Mouse (Mus musculus) kidney, postnatal 10 days (tissue): ENCODE measurements around the gene Slc25a1.
"Not testable (repeated sequence)": the region's sequence is repeated elsewhere in the genome, so short reads cannot be mapped to it uniquely, and the experiment has no call there.

Source experiments
- DNase-seq: peaks from one replicate; pipeline ENCODE4 v3.0.0; 2021; ENCODE audit warnings: mixed read lengths

Slc25a1 gene

GRCm38 (mm10) chr16:17928087-17928580 is at the start of gene Slc25a1:
Gene Slc25a1, minus strand, starts transcription at chr16:17928219.
- DNase-seq = peak; percentile 89

- no peak for DNase-seq
Observed at GRCm38 (mm10) chr16:17971853-17972252, 43.8 kb upstream of the Slc25a1 start.

DNA sequence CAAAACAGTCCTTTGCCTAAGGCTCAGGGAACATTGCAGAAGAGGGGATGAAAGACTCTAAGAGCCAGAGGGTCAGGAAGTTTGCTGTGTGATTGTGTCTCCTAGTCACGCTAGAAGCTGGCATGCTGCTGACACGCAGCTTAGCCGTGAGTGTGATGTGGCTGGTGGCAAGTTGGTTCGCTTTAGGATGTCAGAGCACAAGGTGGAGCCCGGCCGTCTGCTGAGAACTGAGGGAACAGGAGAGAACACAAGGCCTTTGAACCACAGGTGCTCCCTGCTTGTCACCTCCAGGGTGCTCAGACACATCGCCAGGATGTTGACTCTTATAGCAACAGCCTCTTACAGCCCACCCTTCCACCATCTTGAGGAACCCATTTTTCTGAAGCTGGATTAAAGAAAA is 34.1 kb upstream of the Slc25a1 start:
- no peak for DNase-seq

GRCm38 (mm10) chr16:17956052-17956638 is 28.1 kb upstream of the Slc25a1 start:
- DNase-seq = not testable (repeated sequence)

- no peak for DNase-seq
Observed at GRCm38 (mm10) chr16:17951618-17952017, 23.6 kb upstream of the Slc25a1 start.

GRCm38 (mm10) chr16:17950068-17950467 is 22.0 kb upstream of the Slc25a1 start:
- no peak for DNase-seq

- DNase-seq = no peak
Observed at GRCm38 (mm10) chr16:17949421-17949877, 21.4 kb upstream of the Slc25a1 start.

DNA sequence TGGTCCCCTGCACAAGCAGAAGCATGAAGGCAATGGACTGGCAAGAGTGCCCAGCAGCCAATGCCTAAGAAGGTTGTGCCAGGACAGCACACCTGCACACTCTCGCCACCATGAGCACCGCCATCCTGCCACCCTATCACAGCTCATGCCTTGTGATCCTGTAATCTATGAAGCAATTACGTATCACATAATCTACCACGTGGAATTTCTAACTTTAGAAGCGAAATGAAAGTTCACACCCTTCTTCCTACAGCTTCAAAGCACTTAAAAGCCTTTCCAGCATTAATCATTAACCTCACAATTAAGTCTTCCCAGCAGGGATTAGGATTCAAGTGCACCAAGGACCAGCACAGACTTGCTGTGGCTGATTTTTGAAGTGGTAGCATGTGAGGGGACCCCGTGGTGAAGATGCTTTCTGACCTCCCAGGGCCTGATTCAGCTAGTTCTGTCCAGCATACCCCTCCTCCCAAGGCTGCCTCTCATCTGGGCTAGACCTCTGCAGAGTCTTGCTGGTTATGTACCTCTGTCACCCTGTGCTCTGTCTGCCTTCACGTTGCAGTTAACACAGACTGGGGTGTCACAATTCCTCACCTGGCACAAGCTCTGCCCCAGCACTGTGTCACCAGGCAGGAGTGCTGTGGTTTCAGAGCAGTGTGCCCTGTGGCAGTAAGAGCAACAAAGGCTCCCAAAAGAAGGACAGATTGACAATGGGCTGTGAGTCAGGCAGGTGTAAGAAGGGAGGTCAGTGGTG is 17.2 kb upstream of the Slc25a1 start:
- DNase-seq = peak; percentile 62

DNA sequence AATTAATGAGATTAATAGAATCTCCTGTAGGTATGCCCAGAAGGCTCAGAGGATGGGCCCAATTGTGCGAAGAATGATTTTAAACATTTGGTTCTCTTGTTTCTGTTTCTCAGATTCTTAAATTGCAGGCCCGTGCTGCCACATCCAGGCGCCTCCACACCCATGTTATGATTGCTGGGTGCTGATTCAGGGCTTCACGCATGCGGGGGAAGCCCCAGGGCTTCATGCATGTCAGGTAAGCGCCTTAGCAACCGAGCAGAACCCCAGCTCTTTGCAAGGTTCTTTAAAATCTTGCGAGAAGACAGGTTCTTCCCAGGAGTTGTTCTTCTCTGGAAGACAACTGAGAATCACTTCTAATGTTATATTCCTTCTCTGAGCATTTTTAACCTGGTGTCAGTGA is 15.4 kb upstream of the Slc25a1 start:
- no peak for DNase-seq

- DNase-seq = peak; percentile 21
Observed at GRCm38 (mm10) chr16:17939255-17939751, 11.3 kb upstream of the Slc25a1 start.

GRCm38 (mm10) chr16:17938821-17939220 is 10.8 kb upstream of the Slc25a1 start:
- DNase-seq = peak; percentile 79

DNA sequence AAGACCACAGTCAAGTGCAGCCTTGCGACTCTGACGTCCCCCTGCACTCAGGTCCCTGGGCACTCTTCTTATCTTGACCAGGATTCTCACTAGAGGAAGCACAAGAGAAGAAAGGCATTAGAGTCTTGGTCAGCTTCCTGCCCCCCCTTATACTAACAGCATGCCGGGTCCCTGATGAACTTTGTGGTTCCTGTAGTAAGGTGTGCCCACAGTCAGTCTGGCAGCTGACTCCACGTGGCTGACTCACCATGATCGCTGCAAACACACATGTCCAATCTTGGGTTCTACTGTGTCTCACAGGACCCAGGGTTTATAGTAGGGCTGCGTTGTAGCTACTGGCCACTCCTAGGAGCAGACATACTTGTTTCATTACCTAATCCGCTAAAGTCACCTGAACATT is 10.2 kb upstream of the Slc25a1 start:
- DNase-seq = no peak

GRCm38 (mm10) chr16:17936776-17937175 is 8.8 kb upstream of the Slc25a1 start:
- DNase-seq = peak; percentile 6

- no peak for DNase-seq
Observed at GRCm38 (mm10) chr16:17934445-17934910, 6.5 kb upstream of the Slc25a1 start.

DNA sequence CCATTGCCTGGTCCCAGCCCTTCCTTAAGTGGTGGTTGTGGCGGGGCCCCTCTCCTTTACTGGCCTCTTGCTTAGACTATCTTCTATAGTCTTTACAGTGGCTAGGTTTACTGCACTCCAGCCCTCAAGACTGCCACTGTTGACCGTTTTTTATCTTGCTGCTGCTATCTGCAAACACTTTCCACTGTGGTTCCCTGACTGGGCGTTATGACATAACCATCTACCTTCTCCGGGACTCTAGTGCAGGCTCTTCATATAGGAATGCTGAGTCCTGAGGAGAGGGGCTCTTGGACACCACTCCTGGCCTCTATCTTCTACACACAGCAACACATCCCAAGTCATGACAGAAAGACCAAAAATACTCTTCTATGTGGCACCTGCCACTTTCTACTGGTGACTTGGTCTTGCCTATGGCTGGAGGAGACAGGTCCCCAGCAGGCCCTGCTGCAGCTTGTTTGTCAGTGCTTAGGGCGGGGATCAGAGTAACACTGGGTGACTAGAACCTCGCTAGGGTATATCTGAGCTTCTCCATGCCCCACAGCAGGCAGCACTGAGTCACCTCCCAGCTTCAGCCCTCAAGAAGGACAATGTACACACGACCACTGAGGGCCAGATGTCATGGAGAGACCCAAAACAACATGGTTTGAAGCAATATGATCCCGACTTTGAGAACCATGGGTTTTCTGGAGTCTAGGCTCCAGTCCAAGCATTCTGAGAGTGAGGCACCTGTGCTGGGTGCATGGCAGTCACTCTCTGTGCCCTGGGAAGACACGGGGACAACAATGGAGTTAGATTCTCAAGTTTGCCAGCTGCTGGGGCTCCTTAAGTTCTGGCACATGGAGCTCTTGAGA is 5.8 kb upstream of the Slc25a1 start:
- no peak for DNase-seq

DNA sequence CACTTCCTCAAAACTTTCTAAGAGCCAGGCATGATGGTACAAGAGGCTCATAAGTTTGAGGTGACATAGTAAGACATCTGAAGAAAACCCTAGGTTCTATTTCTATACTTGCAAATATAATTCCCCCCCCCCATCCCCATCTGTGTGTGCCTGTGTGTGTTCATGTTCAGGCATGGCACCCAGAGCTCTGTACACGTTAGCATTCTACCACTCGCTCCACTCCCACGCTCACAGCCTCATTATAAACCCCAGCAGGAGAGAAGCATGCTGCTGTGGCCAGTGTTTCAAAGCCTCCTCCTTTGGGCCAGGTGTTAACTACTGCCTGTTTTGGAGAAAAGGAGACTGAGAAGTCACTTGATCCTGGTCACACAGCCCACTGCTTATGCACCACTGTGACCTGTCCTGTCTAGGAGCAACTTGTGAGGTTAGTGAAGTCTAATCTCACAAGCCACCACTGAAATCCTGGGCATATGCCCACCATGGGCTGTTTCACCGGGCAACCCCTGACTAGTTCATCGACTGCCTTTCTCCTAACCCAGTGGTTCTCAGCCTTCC is 4.0 kb upstream of the Slc25a1 start:
- DNase-seq = no peak

DNA sequence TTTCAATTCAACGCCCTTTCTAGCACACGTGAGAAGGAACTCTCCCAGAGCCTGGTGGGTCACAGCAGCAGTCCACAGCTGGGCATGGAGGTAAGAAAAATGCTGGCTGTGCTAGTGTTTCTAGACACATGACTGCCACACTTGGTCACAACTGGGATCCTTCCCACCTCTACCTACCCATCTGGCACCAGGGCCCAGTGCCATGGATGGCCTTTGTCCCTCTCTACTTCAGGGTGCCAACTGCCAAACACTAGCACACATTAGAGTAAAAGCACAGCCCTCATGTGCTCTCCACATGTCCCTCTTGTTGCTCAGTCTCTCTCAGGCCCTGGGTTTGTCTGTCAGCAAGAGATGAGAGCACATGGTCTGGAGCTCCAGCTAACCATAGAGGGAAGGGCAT is 1.6 kb upstream of the Slc25a1 start:
- DNase-seq = no peak

DNA sequence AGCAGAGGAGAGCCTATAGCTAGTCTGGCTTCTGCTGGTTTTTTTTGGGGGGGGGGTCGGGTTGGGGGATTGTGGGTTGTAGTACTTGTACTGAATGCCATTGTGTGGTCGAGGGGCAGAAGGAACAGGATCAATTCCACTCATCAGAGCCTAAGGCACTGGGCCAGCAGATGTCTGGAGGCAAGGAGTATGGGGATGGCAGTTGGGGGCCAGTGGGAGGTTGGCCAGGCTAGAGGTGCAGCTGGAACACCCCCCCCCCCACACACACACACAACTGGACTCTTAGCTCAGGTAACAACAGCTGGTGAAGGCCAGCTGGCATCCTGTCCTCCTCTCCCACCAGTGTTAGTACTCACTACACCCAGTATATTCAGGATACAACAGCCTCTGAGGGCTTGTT is 1.2 kb upstream of the Slc25a1 start:
- no peak for DNase-seq

DNA sequence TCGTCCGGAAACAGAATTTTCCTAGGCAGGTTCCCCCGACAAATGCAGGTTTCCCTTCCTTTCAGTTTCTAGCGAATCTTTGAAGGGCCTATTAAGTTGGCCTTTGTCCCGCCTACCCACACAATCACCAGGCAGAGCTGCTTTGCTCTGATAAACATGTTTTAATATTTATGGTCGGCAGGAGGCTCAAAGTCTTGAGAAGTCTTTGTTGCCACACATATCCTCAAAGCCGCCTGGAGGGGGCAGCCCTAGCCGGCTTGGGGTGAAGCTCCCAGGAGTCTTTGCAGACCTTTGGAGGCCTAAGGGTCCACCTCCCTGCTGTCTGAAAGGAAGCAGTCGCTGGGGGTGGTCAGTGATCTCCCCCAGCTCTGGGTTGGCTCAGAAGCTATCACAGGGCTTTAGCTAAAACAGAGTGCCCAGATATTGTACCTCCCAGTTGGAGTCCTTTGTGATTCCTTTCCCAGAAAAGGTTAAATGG is 647 bp upstream of the Slc25a1 start:
- DNase-seq = peak; percentile 88

- peak; percentile 76 for DNase-seq
Observed at GRCm38 (mm10) chr16:17927351-17928082, 502 bp downstream of the Slc25a1 start.

DNA sequence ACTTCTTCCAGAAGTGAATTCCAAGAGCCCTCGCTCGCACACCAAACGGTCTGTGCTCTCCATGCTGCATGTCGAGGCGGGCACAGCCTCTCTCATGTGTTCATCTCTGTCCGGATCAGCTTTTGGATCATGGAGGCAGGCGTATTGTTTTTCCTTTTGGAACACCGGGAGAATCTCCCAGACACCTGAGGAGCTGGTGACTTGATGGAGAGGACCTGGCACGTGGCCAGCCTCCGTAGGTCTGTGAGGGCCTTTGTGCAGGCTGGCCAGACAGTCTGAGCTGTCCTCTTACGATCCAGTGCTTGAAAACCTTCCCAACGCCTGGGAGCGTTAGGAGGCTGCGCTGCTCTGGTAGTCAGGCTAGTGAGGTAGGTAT is 5.9 kb downstream of the Slc25a1 start:
- peak; percentile 67 for DNase-seq
